Mouse (Mus musculus): ENCODE data around the gene Nav2. TPM values are rescaled to one million over a fixed set of nuclear protein-coding genes. Genes with fewer than 3 reads are reported as not detected.

Gene Nav2
- total RNA-seq, 2 experiments from 2014 or later, result 6.1 to 7.5 TPM

GRCm38 (mm10) chr7:49088198-49088912, 179.8 kb downstream of the Nav2 start:
- DNase-seq (ENCODE audit: low spot score in 2 of 2), result no peak

- no peak for DNase-seq (ENCODE audit: low spot score in 2 of 2)
These were observed 182.9 kb downstream of the Nav2 start for GRCm38 (mm10) chr7:49091371-49091770.

- no peak for DNase-seq (ENCODE audit: low spot score in 2 of 2)
These were observed 183.4 kb downstream of the Nav2 start for GRCm38 (mm10) chr7:49091921-49092320.

- DNase-seq (ENCODE audit: low spot score in 2 of 2), result no peak
These were observed 185.1 kb downstream of the Nav2 start for GRCm38 (mm10) chr7:49093596-49093995.

GRCm38 (mm10) chr7:49094531-49094930, 186.0 kb downstream of the Nav2 start:
- no peak for DNase-seq (ENCODE audit: low spot score in 2 of 2)

- no peak for DNase-seq (ENCODE audit: low spot score in 2 of 2)
These were observed 192.8 kb downstream of the Nav2 start for GRCm38 (mm10) chr7:49101291-49101690.

GRCm38 (mm10) chr7:49102223-49102622, 193.7 kb downstream of the Nav2 start:
- no peak for DNase-seq (ENCODE audit: low spot score in 2 of 2)

- no peak for DNase-seq (ENCODE audit: low spot score in 2 of 2)
These were observed 195.9 kb downstream of the Nav2 start for GRCm38 (mm10) chr7:49104376-49104775.

GRCm38 (mm10) chr7:49104793-49105192, 196.3 kb downstream of the Nav2 start:
- no peak for DNase-seq (ENCODE audit: low spot score in 2 of 2)

- no peak for DNase-seq (ENCODE audit: low spot score in 2 of 2)
These were observed 197.0 kb downstream of the Nav2 start for GRCm38 (mm10) chr7:49105501-49105900.

- DNase-seq (ENCODE audit: low spot score in 2 of 2), result no peak
These were observed 199.6 kb downstream of the Nav2 start for GRCm38 (mm10) chr7:49108076-49108475.

GRCm38 (mm10) chr7:49119016-49119415, 210.5 kb downstream of the Nav2 start:
- DNase-seq (ENCODE audit: low spot score in 2 of 2), result no peak

GRCm38 (mm10) chr7:49119794-49120487, 211.4 kb downstream of the Nav2 start:
- no peak for DNase-seq (ENCODE audit: low spot score in 2 of 2)

GRCm38 (mm10) chr7:49120488-49120864, 212.0 kb downstream of the Nav2 start:
- DNase-seq (ENCODE audit: low spot score in 2 of 2), result no peak

- peak; percentile 85 to 86 for DNase-seq (ENCODE audit: low spot score in 2 of 2)
These were observed 212.6 kb downstream of the Nav2 start for GRCm38 (mm10) chr7:49120935-49121691.

GRCm38 (mm10) chr7:49122498-49122897, 214.0 kb downstream of the Nav2 start:
- DNase-seq (ENCODE audit: low spot score in 2 of 2), result no peak

- peak; percentile 35 for DNase-seq (ENCODE audit: low spot score in 2 of 2)
These were observed 217.0 kb downstream of the Nav2 start for GRCm38 (mm10) chr7:49125545-49125944.

- no peak for DNase-seq (ENCODE audit: low spot score in 2 of 2)
These were observed 219.7 kb downstream of the Nav2 start for GRCm38 (mm10) chr7:49128224-49128623.

GRCm38 (mm10) chr7:49132851-49133351, 224.4 kb downstream of the Nav2 start:
- peak; percentile 67 to 76 for DNase-seq (ENCODE audit: low spot score in 2 of 2)

GRCm38 (mm10) chr7:49134396-49134795, 225.9 kb downstream of the Nav2 start:
- no peak for DNase-seq (ENCODE audit: low spot score in 2 of 2)

GRCm38 (mm10) chr7:49139762-49140161, 231.2 kb downstream of the Nav2 start:
- DNase-seq (ENCODE audit: low spot score in 2 of 2), result no peak

GRCm38 (mm10) chr7:49143966-49144365, 235.4 kb downstream of the Nav2 start:
- no peak for DNase-seq (ENCODE audit: low spot score in 2 of 2)

All from adrenal gland, adult 18-20 months (tissue).